Mouse (Mus musculus): Measurements from ENCODE around the gene Wwox. TPM values are rescaled to one million over a fixed set of nuclear protein-coding genes. Genes with fewer than 3 reads are reported as not detected.

Gene Wwox
- total RNA-seq, 2 experiments from 2014 or later: 11.4 to 13.4 TPM

- no peak for DNase-seq (ENCODE audit: low spot score in 2 of 2)
These were observed 218.3 kb downstream of the Wwox start for GRCm38 (mm10) chr8:114657789-114658188.

GRCm38 (mm10) chr8:114658475-114658874 lies 219.0 kb downstream of the Wwox start:
- no peak for DNase-seq (ENCODE audit: low spot score in 2 of 2)

- no peak for DNase-seq (ENCODE audit: low spot score in 2 of 2)
These were observed 223.6 kb downstream of the Wwox start for GRCm38 (mm10) chr8:114663053-114663452.

- DNase-seq (ENCODE audit: low spot score in 2 of 2): no peak
These were observed 226.1 kb downstream of the Wwox start for GRCm38 (mm10) chr8:114665521-114665920.

GRCm38 (mm10) chr8:114670801-114671200 lies 231.3 kb downstream of the Wwox start:
- no peak for DNase-seq (ENCODE audit: low spot score in 2 of 2)

- peak; percentile 12 to 25 for DNase-seq (ENCODE audit: low spot score in 2 of 2)
These were observed 231.8 kb downstream of the Wwox start for GRCm38 (mm10) chr8:114671237-114671674.

GRCm38 (mm10) chr8:114673416-114673815 lies 234.0 kb downstream of the Wwox start:
- no peak for DNase-seq (ENCODE audit: low spot score in 2 of 2)

- DNase-seq (ENCODE audit: low spot score in 2 of 2): peak in 1 of 2 experiments; percentile 10
These were observed 235.7 kb downstream of the Wwox start for GRCm38 (mm10) chr8:114675151-114675550.

- DNase-seq (ENCODE audit: low spot score in 2 of 2): no peak
These were observed 237.5 kb downstream of the Wwox start for GRCm38 (mm10) chr8:114676918-114677317.

GRCm38 (mm10) chr8:114677551-114678127 lies 238.2 kb downstream of the Wwox start:
- DNase-seq (ENCODE audit: low spot score in 2 of 2): no peak

- no peak for DNase-seq (ENCODE audit: low spot score in 2 of 2)
These were observed 240.1 kb downstream of the Wwox start for GRCm38 (mm10) chr8:114679386-114680098.

- no peak for DNase-seq (ENCODE audit: low spot score in 2 of 2)
These were observed 241.7 kb downstream of the Wwox start for GRCm38 (mm10) chr8:114681136-114681535.

GRCm38 (mm10) chr8:114682166-114682565 lies 242.7 kb downstream of the Wwox start:
- no peak for DNase-seq (ENCODE audit: low spot score in 2 of 2)

GRCm38 (mm10) chr8:114684046-114684702 lies 244.7 kb downstream of the Wwox start:
- no peak for DNase-seq (ENCODE audit: low spot score in 2 of 2)

- DNase-seq (ENCODE audit: low spot score in 2 of 2): no peak
These were observed 247.0 kb downstream of the Wwox start for GRCm38 (mm10) chr8:114686462-114686861.

- DNase-seq (ENCODE audit: low spot score in 2 of 2): no peak
These were observed 249.3 kb downstream of the Wwox start for GRCm38 (mm10) chr8:114688732-114689131.

- no peak for DNase-seq (ENCODE audit: low spot score in 2 of 2)
These were observed 255.2 kb downstream of the Wwox start for GRCm38 (mm10) chr8:114694566-114695198.

GRCm38 (mm10) chr8:114703517-114703916 lies 264.1 kb downstream of the Wwox start:
- DNase-seq (ENCODE audit: low spot score in 2 of 2): no peak

GRCm38 (mm10) chr8:114707538-114708138 lies 268.2 kb downstream of the Wwox start:
- no peak for DNase-seq (ENCODE audit: low spot score in 2 of 2)

GRCm38 (mm10) chr8:114715318-114716070 lies 276.0 kb downstream of the Wwox start:
- DNase-seq (ENCODE audit: low spot score in 2 of 2): peak in 1 of 2 experiments; percentile 17
